Mouse (Mus musculus): ENCODE data around the gene Mfn1. TPM values are rescaled to one million over a fixed set of nuclear protein-coding genes. Genes with fewer than 3 reads are reported as not detected.

Mfn1 gene
- polyA plus RNA-seq, 1 experiment from 2014 or later = 39.5 TPM

- H3K4me1 ChIP-seq (replicated peaks; ENCODE audit: control insufficient read depth, insufficient read depth, low read length) = no peaks in the 10 kb centered on the region
- WGBS = 90% methylated on average over 11 of the region's 11 CpGs
- H3K27me3 ChIP-seq (ENCODE audit: control insufficient read depth, insufficient read depth, low read length) = no peaks in the 10 kb centered on the region
- H3K4me3 ChIP-seq (ENCODE audit: low read depth, low read length) = no peak overlapping the region
- H3K4me2 ChIP-seq (replicated peaks; ENCODE audit: low read depth, low read length) = no peak overlapping the region
- H3K9ac ChIP-seq (ENCODE audit: low read depth, low read length) = no peak overlapping the region
- no peaks in the 10 kb centered on the region for H3K36me3 ChIP-seq (ENCODE audit: control insufficient read depth, insufficient read depth, low read length)
- H3K27ac ChIP-seq (ENCODE audit: low read depth, low read length) = no peak overlapping the region
- ATAC-seq (ENCODE audit: low FRiP score) (no peak), DNase-seq (ENCODE audit: low spot score) (no peak)
- H3K9me3 ChIP-seq (ENCODE audit: control insufficient read depth, low read length) = no peaks in the 10 kb centered on the region
These were observed 82.4 kb downstream of the Mfn1 start for GRCm38 (mm10) chr3:32611606-32612170.

GRCm38 (mm10) chr3:32614786-32615185 is 85.5 kb downstream of the Mfn1 start:
- no peak overlapping the region for H3K27ac ChIP-seq (ENCODE audit: low read depth, low read length)
- no peaks in the 10 kb centered on the region for H3K4me1 ChIP-seq (replicated peaks; ENCODE audit: control insufficient read depth, insufficient read depth, low read length)
- no peaks in the 10 kb centered on the region for H3K9me3 ChIP-seq (ENCODE audit: control insufficient read depth, low read length)
- ATAC-seq (ENCODE audit: low FRiP score) = no peak
- H3K36me3 ChIP-seq (ENCODE audit: control insufficient read depth, insufficient read depth, low read length) = no peaks in the 10 kb centered on the region
- WGBS = 89% methylated on average over 2 of the region's 2 CpGs
- H3K27me3 ChIP-seq (ENCODE audit: control insufficient read depth, insufficient read depth, low read length) = no peaks in the 10 kb centered on the region
- H3K4me3 ChIP-seq (ENCODE audit: low read depth, low read length) = no peak overlapping the region
- H3K9ac ChIP-seq (ENCODE audit: low read depth, low read length) = no peak overlapping the region
- no peak overlapping the region for H3K4me2 ChIP-seq (replicated peaks; ENCODE audit: low read depth, low read length)
- no peak for DNase-seq (ENCODE audit: low spot score)

- no peak for ATAC-seq (ENCODE audit: low FRiP score)
- Histone ChIP-seq H3K27ac (ENCODE audit: low read depth, low read length) (no peak overlapping the region), H3K4me2 (replicated peaks; ENCODE audit: low read depth, low read length) (peak overlapping the region; percentile 48; the same call in 1 of the 2 replicates), H3K36me3 (ENCODE audit: control insufficient read depth, insufficient read depth, low read length) (no peaks in the 10 kb centered on the region), H3K9ac (ENCODE audit: low read depth, low read length) (no peak overlapping the region), H3K4me1 (replicated peaks; ENCODE audit: control insufficient read depth, insufficient read depth, low read length) (no peaks in the 10 kb centered on the region), H3K27me3 (ENCODE audit: control insufficient read depth, insufficient read depth, low read length) (no peaks in the 10 kb centered on the region), H3K4me3 (ENCODE audit: low read depth, low read length) (peak overlapping the region; percentile 47; the same call in 1 of the 2 replicates), H3K9me3 (ENCODE audit: control insufficient read depth, low read length) (no peaks in the 10 kb centered on the region)
- 82% methylated on average over 5 of the region's 5 CpGs for WGBS
- DNase-seq (ENCODE audit: low spot score) = no peak
These were observed 86.1 kb downstream of the Mfn1 start for GRCm38 (mm10) chr3:32615376-32615775.

- no peaks in the 10 kb centered on the region for H3K9me3 ChIP-seq (ENCODE audit: control insufficient read depth, low read length)
- H3K36me3 ChIP-seq (ENCODE audit: control insufficient read depth, insufficient read depth, low read length) = no peaks in the 10 kb centered on the region
- peak overlapping the region; percentile 62 for H3K9ac ChIP-seq (ENCODE audit: low read depth, low read length)
- H3K27me3 ChIP-seq (ENCODE audit: control insufficient read depth, insufficient read depth, low read length) = no peaks in the 10 kb centered on the region
- no peak overlapping the region for H3K27ac ChIP-seq (ENCODE audit: low read depth, low read length)
- H3K4me2 ChIP-seq (replicated peaks; ENCODE audit: low read depth, low read length) = peak overlapping the region; percentile 48
- no peaks in the 10 kb centered on the region for H3K4me1 ChIP-seq (replicated peaks; ENCODE audit: control insufficient read depth, insufficient read depth, low read length)
- 12% methylated on average over 14 of the region's 14 CpGs for WGBS
- ATAC-seq (ENCODE audit: low FRiP score) (no peak), DNase-seq (ENCODE audit: low spot score) (no peak)
- peak overlapping the region; percentile 47 for H3K4me3 ChIP-seq (ENCODE audit: low read depth, low read length)
These were observed 86.7 kb downstream of the Mfn1 start for GRCm38 (mm10) chr3:32616006-32616330.

- Histone ChIP-seq H3K9me3 (ENCODE audit: control insufficient read depth, low read length) (no peaks in the 10 kb centered on the region), H3K9ac (ENCODE audit: low read depth, low read length) (peak within 1 kb of the TSS; percentile 62), H3K27ac (ENCODE audit: low read depth, low read length) (peak within 1 kb of the TSS; percentile 24; the same call in 1 of the 2 replicates)
These were observed 87.2 kb downstream of the Mfn1 start, which contains the start of gene Gnb4 for GRCm38 (mm10) chr3:32616331-32617052. Gene Gnb4 (minus strand): TSS chr3:32616585.

GRCm38 (mm10) chr3:32617053-32617642 is 87.9 kb downstream of the Mfn1 start:
- H3K36me3 ChIP-seq (ENCODE audit: control insufficient read depth, insufficient read depth, low read length) = no peaks in the 10 kb centered on the region
- no peaks in the 10 kb centered on the region for H3K9me3 ChIP-seq (ENCODE audit: control insufficient read depth, low read length)
- no peaks in the 10 kb centered on the region for H3K27me3 ChIP-seq (ENCODE audit: control insufficient read depth, insufficient read depth, low read length)
- WGBS = 21% methylated on average over 16 of the region's 16 CpGs
- DNase-seq (ENCODE audit: low spot score) = peak; percentile 33
- ATAC-seq (ENCODE audit: low FRiP score) = no peak; the same call in 1 of the 2 replicates
- peak overlapping the region; percentile 24; the same call in 1 of the 2 replicates for H3K27ac ChIP-seq (ENCODE audit: low read depth, low read length)
- no peaks in the 10 kb centered on the region for H3K4me1 ChIP-seq (replicated peaks; ENCODE audit: control insufficient read depth, insufficient read depth, low read length)
- H3K4me2 ChIP-seq (replicated peaks; ENCODE audit: low read depth, low read length) = peak overlapping the region; percentile 48
- H3K4me3 ChIP-seq (ENCODE audit: low read depth, low read length) = peak overlapping the region; percentile 47
- peak overlapping the region; percentile 62 for H3K9ac ChIP-seq (ENCODE audit: low read depth, low read length)

More at GRCm38 (mm10) chr3:32616331-32617052, 87.2 kb downstream of the Mfn1 start, which contains the start of gene Gnb4:
- under 1% methylated on average over 33 of the region's 83 CpGs for WGBS
- Histone ChIP-seq H3K4me3 (ENCODE audit: low read depth, low read length) (peak within 1 kb of the TSS; percentile 47), H3K36me3 (ENCODE audit: control insufficient read depth, insufficient read depth, low read length) (no peaks in the 10 kb centered on the region), H3K4me2 (replicated peaks; ENCODE audit: low read depth, low read length) (peak within 1 kb of the TSS; percentile 48), H3K27me3 (ENCODE audit: control insufficient read depth, insufficient read depth, low read length) (no peaks in the 10 kb centered on the region), H3K4me1 (replicated peaks; ENCODE audit: control insufficient read depth, insufficient read depth, low read length) (no peaks in the 10 kb centered on the region)
- DNase-seq (ENCODE audit: low spot score) = peak; percentile 81
- ATAC-seq (ENCODE audit: low FRiP score) = peak; percentile 91

GRCm38 (mm10) chr3:32621658-32622057 is 92.4 kb downstream of the Mfn1 start:
- Histone ChIP-seq H3K36me3 (ENCODE audit: control insufficient read depth, insufficient read depth, low read length) (no peaks in the 10 kb centered on the region), H3K27me3 (ENCODE audit: control insufficient read depth, insufficient read depth, low read length) (no peaks in the 10 kb centered on the region), H3K4me1 (replicated peaks; ENCODE audit: control insufficient read depth, insufficient read depth, low read length) (no peaks in the 10 kb centered on the region), H3K4me2 (replicated peaks; ENCODE audit: low read depth, low read length) (no peak overlapping the region), H3K9me3 (ENCODE audit: control insufficient read depth, low read length) (no peaks in the 10 kb centered on the region), H3K27ac (ENCODE audit: low read depth, low read length) (no peak overlapping the region), H3K9ac (ENCODE audit: low read depth, low read length) (no peak overlapping the region), H3K4me3 (ENCODE audit: low read depth, low read length) (no peak overlapping the region)
- DNase-seq (ENCODE audit: low spot score) = no peak
- no peak for ATAC-seq (ENCODE audit: low FRiP score)
- 88% methylated on average over 1 of the region's 1 CpGs for WGBS

GRCm38 (mm10) chr3:32622106-32622505 is 92.8 kb downstream of the Mfn1 start:
- WGBS = 91% methylated on average over 3 of the region's 3 CpGs
- H3K9me3 ChIP-seq (ENCODE audit: control insufficient read depth, low read length) = no peaks in the 10 kb centered on the region

More at GRCm38 (mm10) chr3:32622106-32622505, 92.8 kb downstream of the Mfn1 start:
- ATAC-seq (ENCODE audit: low FRiP score) (no peak), DNase-seq (ENCODE audit: low spot score) (no peak)
- H3K27ac ChIP-seq (ENCODE audit: low read depth, low read length) = no peak overlapping the region
- no peaks in the 10 kb centered on the region for H3K4me1 ChIP-seq (replicated peaks; ENCODE audit: control insufficient read depth, insufficient read depth, low read length)
- no peaks in the 10 kb centered on the region for H3K27me3 ChIP-seq (ENCODE audit: control insufficient read depth, insufficient read depth, low read length)
- H3K4me3 ChIP-seq (ENCODE audit: low read depth, low read length) = no peak overlapping the region
- H3K4me2 ChIP-seq (replicated peaks; ENCODE audit: low read depth, low read length) = no peak overlapping the region
- H3K36me3 ChIP-seq (ENCODE audit: control insufficient read depth, insufficient read depth, low read length) = no peaks in the 10 kb centered on the region
- H3K9ac ChIP-seq (ENCODE audit: low read depth, low read length) = no peak overlapping the region
